In the genomic region with DNA sequence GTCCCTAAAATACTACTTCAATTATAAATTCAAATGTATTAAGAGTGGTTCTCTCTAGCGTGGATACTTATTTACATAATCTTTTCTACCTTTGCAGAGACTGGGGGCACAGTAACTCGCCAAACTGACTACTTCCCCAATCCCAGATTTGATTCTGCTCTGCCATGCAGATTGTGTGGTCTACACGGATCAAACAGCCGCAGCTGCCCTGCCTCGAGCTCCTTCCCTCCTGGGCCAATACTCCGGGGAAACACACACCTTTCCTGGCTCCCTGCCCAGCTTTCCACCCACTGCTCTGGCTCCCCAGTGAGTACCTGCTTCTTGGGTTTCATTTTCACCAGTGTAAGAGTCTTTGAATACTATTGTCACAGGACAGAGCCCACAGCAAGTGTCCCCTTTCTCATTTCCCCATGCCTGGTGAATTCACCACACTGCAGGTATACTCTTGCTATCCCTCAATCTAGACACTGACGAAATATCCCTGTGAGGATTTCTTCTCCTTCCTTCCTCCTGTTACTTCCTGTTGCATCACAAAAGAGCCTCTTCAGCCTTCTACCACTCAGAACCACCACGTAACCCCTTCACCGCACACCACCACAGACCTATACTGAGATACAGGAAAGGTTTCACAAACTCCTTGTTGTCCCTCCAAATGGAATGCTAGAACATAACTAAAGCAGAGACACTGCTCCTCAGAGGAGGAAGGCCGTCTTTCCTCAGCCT, we compare ENCODE assay signal across 11 mouse cellular contexts.
DNase-seq lines count a peak whose midpoint lies in the region; TF ChIP-seq lines count a peak whose summit lies in the region.
"Had no signal": no experiment of that assay in that cellular context is flagged by ENCODE, and none has a peak within 500 bp of the region (broad histone marks: within the 10 kb centered on the region; RNA-seq: fewer than 3 reads in every experiment).

No protein-coding gene starts in this region.

- H3K79me2 ChIP-seq in myocyte (ENCODE audit: control insufficient read depth, insufficient read depth), result no peaks in the 10 kb centered on the region

- no peak for TF ChIP-seq POLR2A in myocyte (IDR thresholded peaks at IDR 0.05; ENCODE audit: insufficient read length, low read depth)

- peak; percentile 19 for DNase-seq in ovary, postnatal 14 days (ENCODE audit: low spot score)
- DNase-seq in ovary, postnatal 10 days (ENCODE audit: low spot score), result no peak
- peak; percentile 43 for DNase-seq in brain, adult 2 months (ENCODE audit: low read depth, low spot score)
- peak; percentile 29 to 61 for DNase-seq in kidney, postnatal 36 days
- no peak for DNase-seq in c-Kit-positive CD71-positive TER-119-positive erythroid progenitor cells, embryonic 14.5 days (ENCODE audit: low spot score)
- DNase-seq in right cerebral cortex, adult 18-20 months, result no peak
- DNase-seq: cerebellum, adult 11 months; thymus, postnatal 36 days had no signal

- H3K36me3 ChIP-seq in myocyte (ENCODE audit: control insufficient read depth, insufficient read depth), result peaks cover 11% of the 10 kb centered on the region

- H3K4me2 ChIP-seq in myocyte (ENCODE audit: low read depth), result no peak overlapping the region

- H3K27me3 ChIP-seq in myocyte (ENCODE audit: control insufficient read depth, insufficient read depth, insufficient read length), result no peaks in the 10 kb centered on the region
- H3K27me3 ChIP-seq: megakaryocyte, embryonic 14.5 days had no signal

- no peak overlapping the region for H3ac ChIP-seq in myocyte (ENCODE audit: control insufficient read depth, insufficient read length)

- no peak overlapping the region for H3K4me3 ChIP-seq in myocyte
- H3K4me3 ChIP-seq: forebrain, embryonic 10.5 days; megakaryocyte, embryonic 14.5 days had no signal

TF ChIP-seq in myocyte, 11 proteins besides CTCF, POLR2A, EP300 and RAD21:
- TF ChIP-seq MAX (IDR thresholded peaks at IDR 0.05; ENCODE audit: low read depth) (no peak), CEBPB (IDR thresholded peaks at IDR 0.05; ENCODE audit: insufficient read depth, poor library complexity, severe bottlenecking) (peak; percentile 54; the same call in 1 of the 2 replicates)

Comparison
In these comparisons a context has a peak if more than half of its experiments do, and no peak if none do; other contexts are left out.
1. DNase-seq: peak in ovary, postnatal 14 days (single experiment), brain, adult 2 months (single experiment) and kidney, postnatal 36 days (2 of 2); none in ovary, postnatal 10 days (single experiment), c-Kit-positive CD71-positive TER-119-positive erythroid progenitor cells, embryonic 14.5 days (single experiment) and right cerebral cortex, adult 18-20 months (single experiment).